Mouse (Mus musculus): Measurements from ENCODE around the gene Grik4. TPM values are rescaled to one million over a fixed set of nuclear protein-coding genes. Genes with fewer than 3 reads are reported as not detected.

Gene Grik4
- polyA plus RNA-seq, 1 experiment from 2014 or later: 1.1 TPM

DNA sequence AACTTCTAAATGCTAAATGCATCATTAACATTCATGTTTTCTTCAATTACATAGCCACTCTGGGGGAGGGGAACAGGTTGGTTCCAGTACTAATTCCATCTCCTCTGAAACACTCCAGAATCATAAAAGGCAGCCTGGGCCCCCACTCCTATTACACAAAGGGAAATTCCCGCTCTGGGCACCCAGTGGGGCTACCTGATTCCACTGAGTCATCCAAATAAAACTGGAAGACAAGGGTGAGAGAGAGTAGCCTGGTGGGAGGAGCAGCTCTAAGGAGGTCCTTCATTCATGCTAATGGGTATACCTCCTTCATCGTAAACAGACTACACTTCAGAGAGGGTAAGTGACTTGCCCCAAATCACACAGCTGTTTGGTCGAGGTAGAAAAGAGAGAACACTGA is 85.7 kb downstream of the Grik4 start:
- H3K4me2 ChIP-seq (ENCODE audit: low read depth, low read length): no peak overlapping the region
- no peaks in the 10 kb centered on the region for H3K9me3 ChIP-seq (ENCODE audit: control insufficient read depth, low read length)
- ATAC-seq: no peak

DNA sequence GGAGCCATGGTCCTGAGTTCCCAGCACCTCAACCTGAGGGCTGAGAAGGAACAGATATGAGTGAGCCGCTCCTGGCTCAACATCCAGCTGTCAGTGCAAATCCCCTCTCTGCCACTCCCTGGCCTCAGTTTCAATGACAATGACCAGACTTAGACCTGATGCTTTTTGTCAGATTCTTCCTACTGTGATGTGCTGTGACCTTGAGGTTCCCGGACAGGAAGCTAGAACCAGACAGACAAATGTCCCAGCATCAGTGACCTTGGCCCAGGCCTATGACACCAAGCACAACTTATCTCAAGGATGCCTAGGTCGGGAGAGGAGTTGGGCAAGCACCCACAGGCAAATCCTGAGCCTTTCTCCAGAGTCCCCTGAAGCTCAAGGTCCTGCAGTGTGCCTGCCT is 86.5 kb downstream of the Grik4 start:
- Histone ChIP-seq H3K4me1 (ENCODE audit: control insufficient read depth, insufficient read depth, low read length) (0 out of 2 replicates have a peak, but pooled peaks cover 6% of the 10 kb centered on the region), H3K9me3 (ENCODE audit: control insufficient read depth, low read length) (no peaks in the 10 kb centered on the region), H3K36me3 (ENCODE audit: control insufficient read depth, insufficient read depth, low read length) (no peaks in the 10 kb centered on the region), H3K4me2 (ENCODE audit: low read depth, low read length) (no peak overlapping the region), H3K27ac (ENCODE audit: low read length) (no peak overlapping the region), H3K27me3 (replicated peaks; ENCODE audit: control insufficient read depth, insufficient read depth, low read length) (no peaks in the 10 kb centered on the region), H3K9ac (ENCODE audit: low read depth, low read length) (no peak overlapping the region), H3K4me3 (ENCODE audit: low read length) (no peak overlapping the region)
- WGBS: 67% methylated on average over 3 of the region's 3 CpGs
- no peak for ATAC-seq

More for the DNA sequence above, 85.7 kb downstream of the Grik4 start:
- 57% methylated on average over 3 of the region's 3 CpGs for WGBS
- Histone ChIP-seq H3K36me3 (ENCODE audit: control insufficient read depth, insufficient read depth, low read length) (no peaks in the 10 kb centered on the region), H3K4me1 (ENCODE audit: control insufficient read depth, insufficient read depth, low read length) (0 out of 2 replicates have a peak, but pooled peaks cover 6% of the 10 kb centered on the region), H3K9ac (ENCODE audit: low read depth, low read length) (no peak overlapping the region), H3K27ac (ENCODE audit: low read length) (no peak overlapping the region), H3K27me3 (replicated peaks; ENCODE audit: control insufficient read depth, insufficient read depth, low read length) (no peaks in the 10 kb centered on the region), H3K4me3 (ENCODE audit: low read length) (no peak overlapping the region)

- H3K4me1 ChIP-seq (ENCODE audit: control insufficient read depth, insufficient read depth, low read length): peaks cover 16% of the 10 kb centered on the region
- H3K4me3 ChIP-seq (ENCODE audit: low read length): no peak overlapping the region
- no peaks in the 10 kb centered on the region for H3K27me3 ChIP-seq (replicated peaks; ENCODE audit: control insufficient read depth, insufficient read depth, low read length)
- no peaks in the 10 kb centered on the region for H3K36me3 ChIP-seq (ENCODE audit: control insufficient read depth, insufficient read depth, low read length)
- no peak overlapping the region for H3K4me2 ChIP-seq (ENCODE audit: low read depth, low read length)
- H3K9me3 ChIP-seq (ENCODE audit: control insufficient read depth, low read length): no peaks in the 10 kb centered on the region
- H3K27ac ChIP-seq (ENCODE audit: low read length): no peak overlapping the region
- no peak overlapping the region for H3K9ac ChIP-seq (ENCODE audit: low read depth, low read length)
- 80% methylated on average over 3 of the region's 3 CpGs for WGBS
- ATAC-seq: no peak
Observed at GRCm38 (mm10) chr9:42853077-42853476, 91.2 kb downstream of the Grik4 start.

DNA sequence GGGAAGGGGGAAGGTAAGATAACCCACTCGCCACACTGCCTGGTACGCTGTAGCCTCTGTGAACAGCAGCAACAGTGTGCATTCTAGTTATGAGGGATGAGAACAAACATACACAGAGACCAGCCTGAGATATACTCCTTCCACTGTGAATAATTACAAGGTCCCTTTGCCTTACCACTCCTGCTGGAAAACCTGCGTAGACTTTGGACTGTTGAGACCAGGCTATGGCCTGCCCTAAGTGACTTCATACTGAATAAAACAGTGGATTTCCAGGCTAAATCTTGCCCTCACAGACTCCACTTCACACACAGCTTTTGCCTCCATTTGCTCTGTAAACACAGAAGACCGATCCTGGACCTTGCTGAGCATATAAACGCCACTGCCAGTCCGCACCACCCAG is 94.2 kb downstream of the Grik4 start:
- no peak overlapping the region for H3K4me3 ChIP-seq (ENCODE audit: low read length)
- peaks cover 18% of the 10 kb centered on the region for H3K4me1 ChIP-seq (ENCODE audit: control insufficient read depth, insufficient read depth, low read length)
- no peaks in the 10 kb centered on the region for H3K36me3 ChIP-seq (ENCODE audit: control insufficient read depth, insufficient read depth, low read length)
- ATAC-seq: peak; percentile 84
- no peaks in the 10 kb centered on the region for H3K27me3 ChIP-seq (replicated peaks; ENCODE audit: control insufficient read depth, insufficient read depth, low read length)
- WGBS: 54% methylated on average over 6 of the region's 6 CpGs
- no peak overlapping the region for H3K4me2 ChIP-seq (ENCODE audit: low read depth, low read length)
- no peaks in the 10 kb centered on the region for H3K9me3 ChIP-seq (ENCODE audit: control insufficient read depth, low read length)
- 0 out of 2 replicates have a peak overlapping the region, but pooled peaks have one; percentile 16 for H3K9ac ChIP-seq (ENCODE audit: low read depth, low read length)
- H3K27ac ChIP-seq (ENCODE audit: low read length): peak overlapping the region; percentile 43; the same call in 1 of the 2 replicates

- Histone ChIP-seq H3K4me1 (ENCODE audit: control insufficient read depth, insufficient read depth, low read length) (peaks cover 18% of the 10 kb centered on the region), H3K9ac (ENCODE audit: low read depth, low read length) (no peak overlapping the region), H3K4me2 (ENCODE audit: low read depth, low read length) (no peak overlapping the region), H3K4me3 (ENCODE audit: low read length) (no peak overlapping the region), H3K9me3 (ENCODE audit: control insufficient read depth, low read length) (no peaks in the 10 kb centered on the region), H3K27ac (ENCODE audit: low read length) (no peak overlapping the region), H3K36me3 (ENCODE audit: control insufficient read depth, insufficient read depth, low read length) (no peaks in the 10 kb centered on the region), H3K27me3 (replicated peaks; ENCODE audit: control insufficient read depth, insufficient read depth, low read length) (no peaks in the 10 kb centered on the region)
- ATAC-seq: no peak
- 43% methylated on average over 8 of the region's 9 CpGs for WGBS
Observed at GRCm38 (mm10) chr9:42848061-42848460, 96.2 kb downstream of the Grik4 start.

DNA sequence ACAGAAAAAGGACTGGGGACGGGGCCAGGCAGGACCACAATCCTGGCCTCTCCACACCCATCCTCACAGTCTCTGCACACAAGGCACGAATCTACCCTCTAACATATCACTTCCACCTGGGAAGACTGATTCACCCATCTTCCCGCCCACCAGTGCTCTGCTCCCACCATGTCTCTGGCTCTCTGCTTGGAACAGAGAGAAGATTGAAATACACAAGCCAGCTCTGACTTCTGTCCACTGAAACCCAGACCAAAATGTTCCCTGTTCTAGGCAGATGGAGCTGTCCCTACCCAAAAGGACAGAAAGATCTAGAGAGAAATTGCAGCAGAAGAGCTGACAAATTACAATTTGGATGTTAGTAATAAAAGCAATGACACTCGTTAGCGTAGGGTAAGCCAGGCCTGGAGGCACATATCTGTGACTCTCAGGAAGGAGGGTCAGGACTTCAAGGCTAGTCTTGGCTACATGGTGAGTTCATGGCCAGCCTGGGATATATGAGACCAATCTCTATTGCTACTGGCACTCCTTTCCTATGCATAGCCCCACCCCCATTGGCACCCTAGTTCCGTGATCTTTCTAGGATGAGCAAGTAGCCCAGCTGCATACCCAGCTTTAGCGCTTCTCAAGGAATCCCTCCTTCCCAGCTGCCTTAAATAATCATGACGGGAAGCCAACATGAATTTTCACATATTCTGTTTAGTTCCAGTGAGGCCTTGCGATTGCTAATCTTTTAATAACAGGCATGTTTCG is 97.4 kb downstream of the Grik4 start:
- H3K4me1 ChIP-seq (ENCODE audit: control insufficient read depth, insufficient read depth, low read length): peaks cover 18% of the 10 kb centered on the region
- no peak overlapping the region for H3K9ac ChIP-seq (ENCODE audit: low read depth, low read length)
- H3K4me3 ChIP-seq (ENCODE audit: low read length): no peak overlapping the region
- H3K4me2 ChIP-seq (ENCODE audit: low read depth, low read length): no peak overlapping the region
- H3K36me3 ChIP-seq (ENCODE audit: control insufficient read depth, insufficient read depth, low read length): no peaks in the 10 kb centered on the region
- ATAC-seq: no peak
- no peak overlapping the region for H3K27ac ChIP-seq (ENCODE audit: low read length)
- no peaks in the 10 kb centered on the region for H3K27me3 ChIP-seq (replicated peaks; ENCODE audit: control insufficient read depth, insufficient read depth, low read length)
- H3K9me3 ChIP-seq (ENCODE audit: control insufficient read depth, low read length): no peaks in the 10 kb centered on the region
- 76% methylated on average over 10 of the region's 10 CpGs for WGBS

DNA sequence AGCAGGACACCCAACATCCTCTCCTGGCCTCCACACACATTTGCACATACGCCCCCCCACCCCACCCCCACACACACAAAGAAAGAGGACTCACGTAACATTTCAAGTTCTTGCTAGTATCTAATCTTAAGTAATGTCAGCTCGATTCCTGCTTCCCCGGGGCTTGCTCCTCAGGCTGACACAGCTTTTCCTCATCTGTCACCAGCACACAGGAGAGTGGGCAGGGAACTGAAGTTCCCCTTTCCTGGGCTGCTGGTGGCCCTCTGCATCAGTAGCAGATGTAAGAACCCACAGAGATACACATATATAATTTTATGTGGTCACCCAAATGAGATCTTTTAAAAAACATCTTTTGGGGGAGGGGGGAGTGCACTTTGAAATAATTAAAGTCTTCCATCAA is 98.2 kb downstream of the Grik4 start:
- 69% methylated on average over 4 of the region's 4 CpGs for WGBS
- Histone ChIP-seq H3K4me2 (ENCODE audit: low read depth, low read length) (no peak overlapping the region), H3K9me3 (ENCODE audit: control insufficient read depth, low read length) (no peaks in the 10 kb centered on the region), H3K9ac (ENCODE audit: low read depth, low read length) (no peak overlapping the region), H3K27me3 (replicated peaks; ENCODE audit: control insufficient read depth, insufficient read depth, low read length) (no peaks in the 10 kb centered on the region), H3K4me1 (ENCODE audit: control insufficient read depth, insufficient read depth, low read length) (peaks cover 18% of the 10 kb centered on the region), H3K4me3 (ENCODE audit: low read length) (no peak overlapping the region), H3K27ac (ENCODE audit: low read length) (no peak overlapping the region), H3K36me3 (ENCODE audit: control insufficient read depth, insufficient read depth, low read length) (no peaks in the 10 kb centered on the region)
- no peak for ATAC-seq

DNA sequence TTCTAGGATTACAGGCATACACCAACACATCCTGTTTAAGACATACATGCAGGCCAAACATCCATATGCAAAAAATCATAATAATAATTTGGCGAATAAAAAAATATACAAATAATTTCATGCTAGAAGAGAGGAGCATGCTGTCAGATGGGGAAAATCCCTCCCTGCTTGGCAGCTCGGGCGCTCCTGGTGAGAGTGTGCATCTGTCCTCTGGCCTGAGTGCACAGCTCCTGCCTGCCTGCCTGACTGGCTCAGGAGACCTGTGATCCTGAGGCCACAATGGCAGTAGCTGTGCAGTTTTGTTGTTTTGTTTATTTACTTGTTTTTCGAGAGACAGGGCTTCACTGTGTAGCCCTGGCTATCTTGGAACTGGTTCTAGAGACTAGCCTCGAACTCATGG is 100.0 kb downstream of the Grik4 start:
- H3K4me3 ChIP-seq (ENCODE audit: low read length): no peak overlapping the region
- H3K36me3 ChIP-seq (ENCODE audit: control insufficient read depth, insufficient read depth, low read length): no peaks in the 10 kb centered on the region
- H3K4me2 ChIP-seq (ENCODE audit: low read depth, low read length): no peak overlapping the region
- WGBS: 92% methylated on average over 5 of the region's 5 CpGs
- H3K27me3 ChIP-seq (replicated peaks; ENCODE audit: control insufficient read depth, insufficient read depth, low read length): no peaks in the 10 kb centered on the region
- peaks cover 10% of the 10 kb centered on the region for H3K4me1 ChIP-seq (ENCODE audit: control insufficient read depth, insufficient read depth, low read length)
- H3K27ac ChIP-seq (ENCODE audit: low read length): no peak overlapping the region
- H3K9me3 ChIP-seq (ENCODE audit: control insufficient read depth, low read length): no peaks in the 10 kb centered on the region
- no peak overlapping the region for H3K9ac ChIP-seq (ENCODE audit: low read depth, low read length)
- no peak for ATAC-seq

DNA sequence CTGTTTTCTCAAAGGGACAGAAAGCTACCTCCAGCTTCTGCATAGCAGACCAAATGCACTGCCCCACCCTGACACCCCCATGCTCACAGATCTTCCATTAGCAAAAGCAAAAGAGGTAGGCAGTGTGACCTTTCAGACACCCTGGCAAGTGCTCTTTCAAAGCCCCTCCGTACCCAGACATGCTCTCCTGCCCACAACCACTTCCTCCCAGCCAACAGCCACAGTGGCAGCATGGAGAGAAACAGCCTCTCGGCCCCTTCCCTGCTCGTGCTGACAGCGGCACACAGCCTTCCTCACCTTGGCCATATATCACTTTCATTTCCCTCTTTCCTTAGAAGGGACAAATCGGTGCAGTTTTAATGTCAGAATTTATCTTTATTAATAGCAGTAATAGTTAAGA is 106.0 kb downstream of the Grik4 start:
- Histone ChIP-seq H3K4me2 (ENCODE audit: low read depth, low read length) (no peak overlapping the region), H3K27me3 (replicated peaks; ENCODE audit: control insufficient read depth, insufficient read depth, low read length) (no peaks in the 10 kb centered on the region), H3K9me3 (ENCODE audit: control insufficient read depth, low read length) (no peaks in the 10 kb centered on the region), H3K4me3 (ENCODE audit: low read length) (no peak overlapping the region), H3K27ac (ENCODE audit: low read length) (no peak overlapping the region), H3K36me3 (ENCODE audit: control insufficient read depth, insufficient read depth, low read length) (no peaks in the 10 kb centered on the region), H3K4me1 (ENCODE audit: control insufficient read depth, insufficient read depth, low read length) (no peaks in the 10 kb centered on the region), H3K9ac (ENCODE audit: low read depth, low read length) (no peak overlapping the region)
- 62% methylated on average over 5 of the region's 5 CpGs for WGBS
- ATAC-seq: no peak

DNA sequence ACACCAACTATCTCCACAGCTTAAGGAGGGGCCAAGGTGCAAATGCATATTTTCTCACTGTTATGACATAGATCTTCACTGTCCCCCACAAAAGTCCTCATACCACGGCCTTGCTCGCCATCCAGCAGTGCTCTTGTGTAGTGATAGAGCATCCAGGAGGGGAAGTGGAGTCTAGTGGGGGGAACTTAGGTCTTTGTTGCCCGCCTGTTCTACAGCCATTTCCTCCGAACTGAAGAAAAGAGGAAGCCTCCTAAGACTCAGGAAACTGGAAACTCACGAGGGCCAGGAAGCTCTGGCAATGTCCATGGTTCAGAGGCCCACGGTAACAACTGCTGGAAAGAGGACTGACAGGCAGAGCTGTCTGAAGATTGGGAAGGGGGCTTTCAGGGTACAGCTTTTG is 106.8 kb downstream of the Grik4 start:
- Histone ChIP-seq H3K4me3 (ENCODE audit: low read length) (no peak overlapping the region), H3K27ac (ENCODE audit: low read length) (no peak overlapping the region), H3K9me3 (ENCODE audit: control insufficient read depth, low read length) (no peaks in the 10 kb centered on the region), H3K27me3 (replicated peaks; ENCODE audit: control insufficient read depth, insufficient read depth, low read length) (no peaks in the 10 kb centered on the region), H3K4me1 (ENCODE audit: control insufficient read depth, insufficient read depth, low read length) (no peaks in the 10 kb centered on the region), H3K9ac (ENCODE audit: low read depth, low read length) (no peak overlapping the region), H3K36me3 (ENCODE audit: control insufficient read depth, insufficient read depth, low read length) (no peaks in the 10 kb centered on the region), H3K4me2 (ENCODE audit: low read depth, low read length) (no peak overlapping the region)
- no peak for ATAC-seq
- 71% methylated on average over 6 of the region's 6 CpGs for WGBS
